11 mouse cellular contexts compared by ENCODE assay signal in the genomic region with DNA sequence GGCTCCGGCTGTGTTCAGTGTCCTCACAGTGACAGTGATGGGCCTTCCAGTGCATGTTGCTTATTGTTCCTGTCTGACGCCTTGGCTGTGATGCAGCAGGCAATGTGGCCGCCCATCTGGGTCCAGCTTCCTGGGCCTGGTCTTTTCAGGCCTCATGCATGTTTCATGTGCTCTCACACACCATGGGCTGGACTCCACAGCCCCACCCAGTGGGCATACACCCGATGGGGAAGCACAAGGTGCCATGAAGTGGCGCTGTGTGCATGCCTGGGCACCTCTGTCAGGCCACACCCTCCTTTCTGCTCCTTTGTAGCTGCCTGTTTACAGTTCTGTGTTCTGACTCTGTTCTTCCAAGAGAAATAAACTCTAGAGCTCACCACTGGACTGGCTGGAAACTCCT. TPM values are rescaled to one million over a fixed set of nuclear protein-coding genes. Genes with fewer than 3 reads are reported as not detected.
A peak's percentile ranks its signal among the peaks of the same experiment; 100 is the strongest.
DNase-seq lines count a peak whose midpoint lies in the region; ATAC-seq lines count a peak whose summit lies in the region.
"Had no signal": no experiment of that assay in that cellular context is flagged by ENCODE, and none has a peak within 500 bp of the region (broad histone marks: within the 10 kb centered on the region; RNA-seq: fewer than 3 reads in every experiment).

No protein-coding gene starts in this region.

- 74% methylated on average over 5 of the region's 5 CpGs for WGBS in forebrain, embryonic 14.5 days
- 85% methylated on average over 5 of the region's 5 CpGs for WGBS in forebrain, embryonic 10.5 days

- peaks cover 69% of the 10 kb centered on the region for H3K36me3 ChIP-seq in forebrain, embryonic 14.5 days (ENCODE audit: control insufficient read depth, insufficient read depth, low read length)
- H3K36me3 ChIP-seq in forebrain, embryonic 10.5 days (replicated peaks) = peaks cover 77% of the 10 kb centered on the region
- H3K36me3 ChIP-seq: G1E had no signal

- ATAC-seq in forebrain, embryonic 14.5 days = peak; percentile 35; the same call in 1 of the 2 replicates
- no peak for ATAC-seq in monocyte, adult 5-6 weeks (replicated peaks; ENCODE audit: insufficient number of reproducible peaks, low FRiP score, low TSS enrichment, poor library complexity, severe bottlenecking)

- no peak overlapping the region for H3K4me3 ChIP-seq in forebrain, embryonic 14.5 days (ENCODE audit: low read depth, low read length)
- H3K4me3 ChIP-seq in forebrain, embryonic 10.5 days = no peak overlapping the region
- H3K4me3 ChIP-seq: embryonic facial prominence, embryonic 15.5 days; limb, embryonic 15.5 days had no signal

- H3K27me3 ChIP-seq in forebrain, embryonic 14.5 days (replicated peaks; ENCODE audit: control insufficient read depth, insufficient read depth, low read length) = no peaks in the 10 kb centered on the region
- no peaks in the 10 kb centered on the region for H3K27me3 ChIP-seq in forebrain, embryonic 10.5 days (ENCODE audit: poor library complexity, severe bottlenecking)
- H3K27me3 ChIP-seq: embryonic facial prominence, embryonic 15.5 days; limb, embryonic 15.5 days had no signal

- no peak overlapping the region for H3K4me2 ChIP-seq in forebrain, embryonic 14.5 days (ENCODE audit: low read length)
- H3K4me2 ChIP-seq: embryonic facial prominence, embryonic 15.5 days; limb, embryonic 15.5 days had no signal

- H3K9ac ChIP-seq in forebrain, embryonic 14.5 days (ENCODE audit: low read length) = no peak overlapping the region
- H3K9ac ChIP-seq: embryonic facial prominence, embryonic 15.5 days; limb, embryonic 15.5 days had no signal

- no peak overlapping the region for H3K27ac ChIP-seq in forebrain, embryonic 14.5 days (ENCODE audit: low read depth, low read length)
- H3K27ac ChIP-seq in forebrain, embryonic 10.5 days = no peak overlapping the region
- H3K27ac ChIP-seq: embryonic facial prominence, embryonic 15.5 days; limb, embryonic 15.5 days had no signal

- DNase-seq in forebrain, embryonic 14.5 days (ENCODE audit: low spot score) = peak; percentile 45
- no peak for DNase-seq in forebrain, embryonic 10.5 days (ENCODE audit: extremely low spot score, low spot score)
- DNase-seq in urinary bladder, adult 18-20 months (ENCODE audit: low spot score in 2 of 2) = peak; percentile 67 to 75
- no peak for DNase-seq in urinary bladder, postnatal 4 days (ENCODE audit: low spot score in 2 of 2)
- peak; percentile 73 for DNase-seq in lung, postnatal 36 days
- peak; percentile 59 to 76 for DNase-seq in urinary bladder, postnatal 36 days (ENCODE audit: low spot score in 2 of 2)
- no peak for DNase-seq in right cerebral cortex, postnatal 4 days

- no peaks in the 10 kb centered on the region for H3K4me1 ChIP-seq in forebrain, embryonic 14.5 days (ENCODE audit: control insufficient read depth, insufficient read depth, low read length)
- H3K4me1 ChIP-seq in forebrain, embryonic 10.5 days = no peaks in the 10 kb centered on the region

- no peaks in the 10 kb centered on the region for H3K9me3 ChIP-seq in forebrain, embryonic 14.5 days (replicated peaks; ENCODE audit: control insufficient read depth, low read length)
- H3K9me3 ChIP-seq in forebrain, embryonic 10.5 days = no peaks in the 10 kb centered on the region
- H3K9me3 ChIP-seq: embryonic facial prominence, embryonic 15.5 days; G1E; limb, embryonic 15.5 days had no signal

RNA-seq across cellular contexts. Expression of gene Hgfac, which starts 8.2 kb away (rescaled TPM):
- 0.72 TPM in 1 of 2 replicates, not detected in the other for polyA plus RNA-seq in forebrain, embryonic 14.5 days (2014; fragmentation: Nextera tagmentation; extraction: Ambion mirVana)
- polyA plus RNA-seq in forebrain, embryonic 10.5 days (2016; fragmentation: Nextera tagmentation; extraction: Ambion mirVana) = 0.12 and 0.79 TPM in 2 replicates
- not detected in 3 replicates for total RNA-seq in monocyte, adult 5-6 weeks (2017)
- polyA plus RNA-seq: G1E had no signal

RNA-seq across cellular contexts. Expression of gene Dok7, which starts 23.5 kb away (rescaled TPM):
- polyA plus RNA-seq in forebrain, embryonic 14.5 days (2014; fragmentation: Nextera tagmentation; extraction: Ambion mirVana) = 2.7 and 3.2 TPM in 2 replicates
- polyA plus RNA-seq in forebrain, embryonic 10.5 days (2016; fragmentation: Nextera tagmentation; extraction: Ambion mirVana) = 0.12 and 0.38 TPM in 2 replicates
- not detected in 3 replicates for total RNA-seq in monocyte, adult 5-6 weeks (2017)
- total RNA-seq: G1E had no signal
- polyA plus RNA-seq: G1E had no signal

Comparison
In these comparisons a context has a peak if more than half of its experiments do, and no peak if none do; other contexts are left out.
1. DNase-seq: peak in forebrain, embryonic 14.5 days (single experiment), urinary bladder, adult 18-20 months (2 of 2), lung, postnatal 36 days (single experiment) and urinary bladder, postnatal 36 days (2 of 2); none in forebrain, embryonic 10.5 days (single experiment), urinary bladder, postnatal 4 days (0 of 2) and right cerebral cortex, postnatal 4 days (single experiment).